22 mouse cellular contexts compared by ENCODE assay signal in genomic region chr17:67532331-67532730, GRCm38 (mm10).
A peak's percentile ranks its signal among the peaks of the same experiment; 100 is the strongest.
DNase-seq lines count a peak whose midpoint lies in the region; ATAC-seq lines count a peak whose summit lies in the region.
"Had no signal": no experiment of that assay in that cellular context is flagged by ENCODE, and none has a peak within 500 bp of the region (broad histone marks: within the 10 kb centered on the region; RNA-seq: fewer than 3 reads in every experiment).

No protein-coding gene starts in this region.

- no peaks in the 10 kb centered on the region for H3K4me1 ChIP-seq in hindbrain, embryonic 14.5 days (replicated peaks; ENCODE audit: control insufficient read depth, insufficient read depth, low read length)
- H3K4me1 ChIP-seq: embryonic facial prominence, embryonic 10.5 days; forebrain, embryonic 13.5 days; heart, embryonic 15.5 days; hindbrain, embryonic 13.5 days; intestine, embryonic 15.5 days had no signal

- peak; percentile 72 to 85 for DNase-seq in adrenal gland, adult (ENCODE audit: inconsistent age in 2 of 2, low spot score in 1 of 2)
- DNase-seq in adrenal gland, postnatal 4 days (ENCODE audit: low spot score in 2 of 2): no peak
- DNase-seq in retina, postnatal 1 day: peak; percentile 17
- DNase-seq in retina, embryonic 14.5 days (ENCODE audit: low spot score): no peak
- DNase-seq in brain, adult 2 months (ENCODE audit: low read depth, low spot score): peak; percentile 2
- DNase-seq in cerebellum, adult 11-12 months: no peak
- no peak for DNase-seq in hindbrain, embryonic 14.5 days (ENCODE audit: low spot score)
- DNase-seq: B cell, adult 2 months; cerebellum, adult 18-20 months; cerebellum, postnatal 10 days; forebrain, postnatal 0 days; gastrocnemius, postnatal 14 days; heart, adult 2 months; heart, postnatal 14 days had no signal

- no peak overlapping the region for H3K4me3 ChIP-seq in hindbrain, embryonic 14.5 days (replicated peaks; ENCODE audit: low read length)
- H3K4me3 ChIP-seq: embryonic facial prominence, embryonic 10.5 days; forebrain, embryonic 13.5 days; heart, adult 2 months; heart, embryonic 15.5 days; hindbrain, embryonic 13.5 days; intestine, embryonic 15.5 days had no signal

- no peaks in the 10 kb centered on the region for H3K9me3 ChIP-seq in hindbrain, embryonic 14.5 days (ENCODE audit: control insufficient read depth, low read length)
- H3K9me3 ChIP-seq: embryonic facial prominence, embryonic 10.5 days; forebrain, embryonic 13.5 days; heart, embryonic 15.5 days; hindbrain, embryonic 13.5 days; intestine, embryonic 15.5 days had no signal

- no peaks in the 10 kb centered on the region for H3K36me3 ChIP-seq in hindbrain, embryonic 14.5 days (replicated peaks; ENCODE audit: control insufficient read depth, insufficient read depth)
- H3K36me3 ChIP-seq: embryonic facial prominence, embryonic 10.5 days; G1E; heart, embryonic 15.5 days; hindbrain, embryonic 13.5 days; intestine, embryonic 15.5 days had no signal

- no peak for ATAC-seq in hindbrain, embryonic 14.5 days (ENCODE audit: low FRiP score)
- ATAC-seq: CD4-positive, CD25-positive, alpha-beta regulatory T cell, adult 4 months; forebrain, embryonic 13.5 days; forebrain, postnatal 0 days; intestine, embryonic 15.5 days had no signal

- no peaks in the 10 kb centered on the region for H3K27me3 ChIP-seq in hindbrain, embryonic 14.5 days (ENCODE audit: control insufficient read depth, insufficient read depth, low read length)
- H3K27me3 ChIP-seq: forebrain, embryonic 13.5 days; heart, embryonic 15.5 days; hindbrain, embryonic 13.5 days; intestine, embryonic 15.5 days had no signal

- no peak overlapping the region for H3K27ac ChIP-seq in hindbrain, embryonic 14.5 days
- H3K27ac ChIP-seq: embryonic facial prominence, embryonic 10.5 days; forebrain, embryonic 13.5 days; heart, adult 2 months; heart, embryonic 15.5 days; hindbrain, embryonic 13.5 days; intestine, embryonic 15.5 days had no signal

- no peak overlapping the region for H3K9ac ChIP-seq in hindbrain, embryonic 14.5 days
- H3K9ac ChIP-seq: forebrain, embryonic 13.5 days; forebrain, postnatal 0 days; heart, embryonic 15.5 days; hindbrain, embryonic 13.5 days; intestine, embryonic 15.5 days had no signal

- H3K4me2 ChIP-seq in hindbrain, embryonic 14.5 days (replicated peaks): no peak overlapping the region
- H3K4me2 ChIP-seq: forebrain, embryonic 13.5 days; heart, embryonic 11.5 days; heart, embryonic 15.5 days; hindbrain, embryonic 13.5 days; intestine, embryonic 15.5 days had no signal

Comparison
In these comparisons a context has a peak if more than half of its experiments do, and no peak if none do; other contexts are left out.
1. DNase-seq: peak in adrenal gland, adult (2 of 2), retina, postnatal 1 day (single experiment) and brain, adult 2 months (single experiment); none in adrenal gland, postnatal 4 days (0 of 2), retina, embryonic 14.5 days (single experiment), cerebellum, adult 11-12 months (single experiment) and hindbrain, embryonic 14.5 days (single experiment).